Mouse (Mus musculus): ENCODE data around the gene Alg1. TPM values are rescaled to one million over a fixed set of nuclear protein-coding genes. Genes with fewer than 3 reads are reported as not detected.

Alg1 gene
- polyA plus RNA-seq (2015; fragmentation: Nextera tagmentation; extraction: Ambion mirVana), result 11.8 and 14.2 TPM in 2 replicates

DNA sequence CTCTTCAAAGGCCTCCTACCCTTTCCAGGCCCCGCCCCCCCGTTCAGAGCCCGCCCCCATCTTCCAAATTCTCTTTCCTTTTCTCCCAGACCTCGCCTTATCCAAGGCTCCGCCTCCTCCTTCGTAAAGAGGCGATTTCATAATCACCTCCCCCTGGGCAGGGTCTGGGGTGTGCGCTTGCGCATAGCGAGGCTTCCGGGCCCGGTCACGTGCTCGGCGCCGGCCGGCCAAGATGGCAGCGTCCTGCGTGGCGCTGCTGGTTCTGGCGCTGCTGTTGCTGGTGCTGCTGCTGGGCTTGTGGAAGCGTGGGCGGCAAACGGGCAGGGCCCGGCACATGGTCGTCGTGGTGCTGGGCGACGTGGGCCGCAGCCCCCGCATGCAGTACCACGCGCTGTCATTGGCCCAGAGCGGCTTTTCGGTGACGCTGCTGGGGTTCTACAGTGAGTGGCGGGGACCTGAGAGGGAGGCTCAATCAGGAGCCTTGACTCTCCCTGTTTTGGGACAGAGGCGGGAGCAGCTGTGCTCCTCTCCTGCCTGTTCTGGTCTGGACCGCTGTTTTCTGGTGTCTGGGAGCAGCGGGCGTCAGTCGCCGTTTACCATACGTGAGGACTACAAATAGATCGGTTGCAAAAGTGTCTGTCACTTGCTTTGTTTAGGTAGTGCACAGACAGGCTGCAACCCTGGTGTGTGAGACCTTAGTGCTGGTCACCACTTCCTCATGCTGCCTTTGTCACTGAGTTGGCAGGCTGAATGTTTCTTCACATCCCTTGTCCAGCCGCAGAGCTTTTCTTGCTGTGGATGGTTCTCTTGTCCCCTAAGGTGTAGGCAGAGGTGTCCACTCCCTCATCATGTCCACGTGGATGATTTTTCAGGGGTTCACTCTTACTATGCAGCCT lies at the start of gene Alg1:
Alg1 (plus strand) TSS at position 204 of the 896 bp plus-strand sequence.
- H3K36me3 ChIP-seq (replicated peaks), result 0 out of 2 replicates have a peak, but pooled peaks cover 4% of the 10 kb centered on the region
- WGBS (ENCODE audit: insufficient replicate concordance), result 1% methylated on average over 47 of the region's 47 CpGs
- peak within 1 kb of the TSS; percentile 71 for H3K9ac ChIP-seq
- no peaks in the 10 kb centered on the region for H3K27me3 ChIP-seq
- H3K4me2 ChIP-seq, result peak within 1 kb of the TSS; percentile 87
- H3K9me3 ChIP-seq (replicated peaks), result no peaks in the 10 kb centered on the region
- H3K27ac ChIP-seq (replicated peaks), result peak within 1 kb of the TSS; percentile 68
- ATAC-seq (ENCODE audit: insufficient read depth), result peak; percentile 91
- peak within 1 kb of the TSS; percentile 86 for H3K4me3 ChIP-seq (replicated peaks)
- H3K4me1 ChIP-seq (replicated peaks), result peaks cover 19% of the 10 kb centered on the region

DNA sequence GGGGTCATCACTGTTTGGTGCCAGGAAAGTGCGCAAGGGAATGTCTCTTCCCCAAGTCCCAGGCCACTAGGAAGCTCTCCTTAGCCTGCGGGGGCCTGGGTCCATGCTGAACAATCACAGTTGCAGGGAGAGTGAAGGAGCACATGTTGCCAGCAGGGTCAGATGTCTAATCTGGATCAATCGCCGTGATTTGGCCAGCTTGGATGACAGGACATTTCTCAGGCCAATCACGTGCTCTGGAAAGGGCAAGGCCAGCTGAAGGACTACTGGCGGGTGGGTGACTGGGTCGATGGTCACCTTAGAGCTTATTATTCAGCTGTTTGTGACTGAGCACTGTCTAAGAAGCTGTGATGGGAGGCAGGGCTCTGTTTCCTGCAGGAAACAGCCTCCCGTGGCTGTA lies 49.3 kb upstream of the Alg1 start:
- Histone ChIP-seq H3K9me3 (replicated peaks) (no peaks in the 10 kb centered on the region), H3K4me1 (replicated peaks) (no peaks in the 10 kb centered on the region), H3K27me3 (0 out of 2 replicates have a peak, but pooled peaks cover 4% of the 10 kb centered on the region), H3K4me2 (no peak overlapping the region), H3K4me3 (replicated peaks) (no peak overlapping the region), H3K27ac (replicated peaks) (no peak overlapping the region), H3K36me3 (replicated peaks) (no peaks in the 10 kb centered on the region), H3K9ac (no peak overlapping the region)
- WGBS (ENCODE audit: insufficient replicate concordance), result 37% methylated on average over 8 of the region's 8 CpGs
- ATAC-seq (ENCODE audit: insufficient read depth), result no peak

DNA sequence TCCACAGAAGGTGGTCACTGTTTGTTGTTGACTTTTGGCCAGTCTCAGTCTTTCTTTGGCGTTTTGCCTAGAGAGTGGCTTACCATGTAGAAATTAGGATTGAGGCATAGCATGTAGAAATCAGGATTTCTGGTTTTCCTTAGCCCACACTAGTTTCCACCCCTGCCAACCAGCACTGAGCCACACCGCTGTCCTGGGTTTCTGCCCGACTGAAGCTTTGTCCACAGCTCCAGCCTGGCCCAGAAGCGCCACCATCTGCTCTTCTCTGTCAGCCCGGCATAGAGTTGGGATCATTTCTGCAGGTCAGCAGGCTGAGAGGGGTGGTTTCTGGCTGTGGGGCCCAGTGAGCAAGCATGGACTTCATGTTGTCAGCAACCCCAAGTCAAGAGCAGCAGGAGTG lies 48.5 kb upstream of the Alg1 start:
- no peak overlapping the region for H3K27ac ChIP-seq (replicated peaks)
- ATAC-seq (ENCODE audit: insufficient read depth), result no peak
- no peak overlapping the region for H3K9ac ChIP-seq
- H3K4me1 ChIP-seq (replicated peaks), result no peaks in the 10 kb centered on the region
- no peak overlapping the region for H3K4me3 ChIP-seq (replicated peaks)
- no peaks in the 10 kb centered on the region for H3K9me3 ChIP-seq (replicated peaks)
- H3K4me2 ChIP-seq, result no peak overlapping the region
- 60% methylated on average over 5 of the region's 5 CpGs for WGBS (ENCODE audit: insufficient replicate concordance)
- no peaks in the 10 kb centered on the region for H3K36me3 ChIP-seq (replicated peaks)
- 0 out of 2 replicates have a peak, but pooled peaks cover 4% of the 10 kb centered on the region for H3K27me3 ChIP-seq

DNA sequence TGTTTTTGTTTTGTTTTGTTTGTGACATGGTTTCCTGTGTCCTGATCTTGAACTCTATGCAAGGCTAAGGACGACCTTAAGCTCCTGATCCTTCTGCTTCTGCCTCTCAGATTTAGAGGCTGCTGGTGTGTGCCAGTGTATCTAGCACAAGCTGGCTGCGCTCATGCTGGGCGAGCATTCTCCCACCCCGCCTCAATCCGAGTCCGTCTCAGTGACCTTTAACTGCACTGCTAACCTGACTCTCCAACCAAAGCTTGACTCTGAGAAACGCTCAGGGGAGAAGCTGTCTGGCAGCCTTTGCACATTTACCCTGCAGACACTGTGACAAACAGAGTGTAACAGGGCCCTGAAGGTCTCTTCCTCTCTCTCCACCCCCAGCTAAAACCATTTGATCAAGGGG lies 47.7 kb upstream of the Alg1 start:
- Histone ChIP-seq H3K4me3 (replicated peaks) (no peak overlapping the region), H3K9me3 (replicated peaks) (no peaks in the 10 kb centered on the region), H3K9ac (no peak overlapping the region), H3K4me2 (no peak overlapping the region), H3K4me1 (replicated peaks) (no peaks in the 10 kb centered on the region), H3K36me3 (replicated peaks) (no peaks in the 10 kb centered on the region), H3K27me3 (0 out of 2 replicates have a peak, but pooled peaks cover 4% of the 10 kb centered on the region), H3K27ac (replicated peaks) (no peak overlapping the region)
- WGBS (ENCODE audit: insufficient replicate concordance), result 58% methylated on average over 7 of the region's 7 CpGs
- no peak for ATAC-seq (ENCODE audit: insufficient read depth)

DNA sequence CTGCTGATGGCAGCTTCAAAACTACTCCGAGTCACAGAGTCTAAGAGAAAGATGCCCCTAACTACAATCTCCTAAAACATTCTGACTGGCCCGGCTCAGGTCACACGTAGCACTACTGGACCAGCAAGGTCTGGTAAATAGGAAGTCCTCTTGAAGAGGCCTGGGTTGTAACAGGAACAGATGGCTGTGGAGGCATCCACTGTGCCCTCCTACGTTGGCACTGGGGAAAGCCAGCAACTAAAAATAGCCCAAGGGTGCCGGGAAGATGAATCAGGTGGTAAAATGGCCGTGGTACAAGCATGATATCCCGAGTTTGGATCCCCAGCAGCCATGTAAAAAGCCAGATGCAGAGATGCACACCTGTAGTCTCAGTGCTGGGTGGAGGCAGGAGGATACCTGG lies 47.2 kb upstream of the Alg1 start:
- 49% methylated on average over 7 of the region's 7 CpGs for WGBS (ENCODE audit: insufficient replicate concordance)
- Histone ChIP-seq H3K27me3 (0 out of 2 replicates have a peak, but pooled peaks cover 4% of the 10 kb centered on the region), H3K27ac (replicated peaks) (no peak overlapping the region), H3K9me3 (replicated peaks) (no peaks in the 10 kb centered on the region), H3K9ac (no peak overlapping the region), H3K36me3 (replicated peaks) (no peaks in the 10 kb centered on the region), H3K4me3 (replicated peaks) (no peak overlapping the region), H3K4me1 (replicated peaks) (no peaks in the 10 kb centered on the region), H3K4me2 (no peak overlapping the region)
- no peak for ATAC-seq (ENCODE audit: insufficient read depth)

DNA sequence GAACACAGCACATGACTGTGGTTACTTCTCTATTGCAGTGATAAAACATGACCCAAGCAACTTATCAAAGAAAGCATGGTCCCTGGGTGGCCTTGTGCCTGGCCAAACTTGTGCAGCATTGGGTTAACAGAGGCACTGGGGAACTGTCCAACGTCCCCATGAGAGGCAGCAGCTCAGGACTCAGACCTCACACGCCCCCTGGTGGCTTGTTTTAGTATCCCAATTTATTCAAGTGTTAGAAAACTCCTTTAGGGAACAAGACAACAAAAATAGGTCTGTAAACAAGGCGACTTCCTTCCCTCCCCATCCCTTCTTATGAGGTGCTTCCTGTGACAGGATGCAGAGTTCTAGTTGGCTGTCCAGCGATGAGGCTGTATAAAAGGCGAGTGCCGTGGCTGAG lies 38.3 kb upstream of the Alg1 start:
- Histone ChIP-seq H3K27ac (replicated peaks) (no peak overlapping the region), H3K4me1 (replicated peaks) (no peaks in the 10 kb centered on the region), H3K9me3 (replicated peaks) (no peaks in the 10 kb centered on the region), H3K9ac (no peak overlapping the region), H3K27me3 (no peaks in the 10 kb centered on the region), H3K36me3 (replicated peaks) (peaks cover 10% of the 10 kb centered on the region), H3K4me2 (no peak overlapping the region), H3K4me3 (replicated peaks) (no peak overlapping the region)
- WGBS (ENCODE audit: insufficient replicate concordance), result 30% methylated on average over 6 of the region's 6 CpGs
- ATAC-seq (ENCODE audit: insufficient read depth), result no peak

DNA sequence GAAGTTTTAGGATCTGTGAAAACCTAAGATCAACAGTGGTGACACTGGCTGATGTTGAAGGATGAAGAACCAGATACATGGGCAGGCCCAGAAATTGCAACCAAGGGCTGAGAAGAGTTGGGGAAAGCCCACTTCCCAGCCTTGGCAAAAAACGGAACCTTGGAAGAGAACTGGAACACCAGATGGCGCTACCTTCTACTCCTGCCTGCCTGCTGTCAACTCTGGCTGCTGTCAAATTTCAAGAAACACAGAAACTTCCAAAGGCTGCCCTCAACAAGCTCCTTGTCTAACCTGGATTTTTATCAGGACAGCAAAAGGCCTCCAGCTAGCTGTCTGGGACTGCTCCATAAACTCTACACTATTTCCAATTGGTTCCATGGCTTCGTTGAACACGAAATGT lies 30.7 kb upstream of the Alg1 start:
- Histone ChIP-seq H3K4me1 (replicated peaks) (peaks cover 23% of the 10 kb centered on the region), H3K4me2 (peak overlapping the region; percentile 95), H3K4me3 (replicated peaks) (peak overlapping the region; percentile 76), H3K36me3 (replicated peaks) (peaks cover 6% of the 10 kb centered on the region), H3K27ac (replicated peaks) (peak overlapping the region; percentile 11; the same call in 1 of the 2 replicates), H3K27me3 (no peaks in the 10 kb centered on the region), H3K9ac (peak overlapping the region; percentile 61; the same call in 1 of the 2 replicates), H3K9me3 (replicated peaks) (no peaks in the 10 kb centered on the region)
- WGBS (ENCODE audit: insufficient replicate concordance), result 6% methylated on average over 4 of the region's 4 CpGs
- no peak for ATAC-seq (ENCODE audit: insufficient read depth)

DNA sequence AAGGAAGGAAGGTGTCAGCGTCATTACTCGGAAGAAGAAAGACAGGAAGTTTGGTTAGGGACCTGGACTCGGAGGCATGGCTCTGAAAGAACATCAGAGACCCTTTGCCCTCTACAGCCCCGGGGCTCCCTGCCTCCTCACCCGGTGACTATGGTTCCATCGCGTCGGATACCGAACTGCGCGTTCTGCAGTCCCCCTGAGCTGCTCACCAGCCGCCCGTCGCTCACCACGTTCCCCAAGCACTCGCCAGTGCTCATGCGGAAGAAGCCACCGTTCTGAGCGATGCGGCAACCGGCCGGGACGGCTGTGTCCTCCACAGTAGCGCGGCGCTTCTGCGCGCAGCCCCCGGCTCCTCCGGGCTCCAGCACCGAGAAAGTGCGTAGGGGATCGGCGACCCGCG lies 30.2 kb upstream of the Alg1 start:
- no peaks in the 10 kb centered on the region for H3K9me3 ChIP-seq (replicated peaks)
- peak overlapping the region; percentile 61 for H3K9ac ChIP-seq
- peaks cover 23% of the 10 kb centered on the region for H3K4me1 ChIP-seq (replicated peaks)
- no peaks in the 10 kb centered on the region for H3K27me3 ChIP-seq
- H3K4me2 ChIP-seq, result peak overlapping the region; percentile 95
- under 1% methylated on average over 36 of the region's 36 CpGs for WGBS (ENCODE audit: insufficient replicate concordance)
- H3K27ac ChIP-seq (replicated peaks), result peak overlapping the region; percentile 11; the same call in 1 of the 2 replicates
- peak overlapping the region; percentile 76 for H3K4me3 ChIP-seq (replicated peaks)
- ATAC-seq (ENCODE audit: insufficient read depth), result peak; percentile 40
- H3K36me3 ChIP-seq (replicated peaks), result peaks cover 6% of the 10 kb centered on the region

DNA sequence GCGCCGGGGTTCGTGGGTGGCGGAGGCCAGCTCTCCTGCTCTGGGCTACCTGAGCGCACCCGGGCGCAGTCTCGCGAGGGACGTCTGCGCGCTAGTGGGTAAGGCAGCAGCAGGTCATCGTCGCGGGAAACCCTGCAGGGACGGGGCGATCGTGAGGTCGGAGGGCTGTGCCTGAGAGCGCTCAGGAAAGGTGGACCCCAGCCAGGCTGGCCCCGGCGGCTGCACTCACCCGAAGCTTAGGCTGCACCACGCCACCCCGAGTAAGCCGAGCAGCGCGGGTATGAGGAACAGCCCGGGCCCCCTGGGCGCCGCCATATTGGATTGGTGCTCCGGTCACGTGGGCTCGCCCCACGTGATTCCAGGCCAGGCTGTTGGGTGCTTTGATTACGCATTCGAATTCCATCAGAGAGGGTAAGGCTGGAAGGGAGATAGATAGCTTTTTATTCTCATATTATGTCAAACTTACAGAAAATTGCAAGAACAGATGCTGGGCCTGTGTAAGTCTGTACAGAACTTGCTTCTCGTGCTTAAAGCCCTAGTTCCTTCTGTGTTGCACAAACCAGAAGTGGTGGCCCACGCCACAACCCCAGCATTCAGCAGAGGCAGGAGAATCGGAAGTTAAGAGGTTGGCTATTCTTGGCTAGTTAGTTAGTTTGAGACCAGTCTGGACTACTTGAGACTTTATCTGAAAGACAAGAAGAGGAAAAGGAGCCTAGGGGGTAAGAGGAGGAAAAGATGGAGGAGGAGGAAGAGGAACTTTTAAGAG lies 29.6 kb upstream of the Alg1 start, which contains the start of gene Nagpa:
Nagpa (minus strand) TSS at position 345 of the 766 bp plus-strand sequence.
- H3K36me3 ChIP-seq (replicated peaks), result peaks cover 6% of the 10 kb centered on the region
- H3K4me2 ChIP-seq, result peak within 1 kb of the TSS; percentile 95
- peak within 1 kb of the TSS; percentile 11; the same call in 1 of the 2 replicates for H3K27ac ChIP-seq (replicated peaks)
- peaks cover 23% of the 10 kb centered on the region for H3K4me1 ChIP-seq (replicated peaks)
- peak within 1 kb of the TSS; percentile 76 for H3K4me3 ChIP-seq (replicated peaks)
- H3K9me3 ChIP-seq (replicated peaks), result no peaks in the 10 kb centered on the region
- no peaks in the 10 kb centered on the region for H3K27me3 ChIP-seq
- ATAC-seq (ENCODE audit: insufficient read depth), result peak; percentile 69
- H3K9ac ChIP-seq, result peak within 1 kb of the TSS; percentile 61
- 3% methylated on average over 40 of the region's 40 CpGs for WGBS (ENCODE audit: insufficient replicate concordance)

DNA sequence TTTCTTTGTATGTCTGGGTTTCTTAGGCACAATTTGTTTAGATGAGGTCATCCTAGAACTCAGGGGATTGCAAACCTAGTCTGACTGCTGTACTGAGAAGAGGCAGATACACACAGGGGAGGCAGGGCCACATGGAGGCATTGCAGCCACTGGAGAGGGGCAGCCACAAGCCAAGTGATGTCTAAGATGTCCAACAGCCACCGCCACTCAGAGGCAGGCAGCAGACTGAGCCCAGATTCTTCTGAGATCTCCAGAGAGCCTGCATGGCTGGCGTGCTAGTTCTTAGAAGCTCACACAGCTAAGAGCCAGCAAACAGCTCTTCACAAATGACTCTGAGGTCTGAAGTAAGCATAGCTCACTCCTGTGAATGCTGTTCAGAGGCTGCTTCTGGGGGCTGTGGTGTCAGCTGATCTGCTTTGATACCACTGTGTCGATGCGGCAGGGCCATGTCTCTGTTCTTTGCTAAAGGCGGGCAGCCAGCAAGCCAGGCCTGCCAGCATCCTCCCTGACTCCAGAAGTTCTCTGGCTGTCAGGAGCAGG lies 27.9 kb upstream of the Alg1 start:
- peaks cover 23% of the 10 kb centered on the region for H3K4me1 ChIP-seq (replicated peaks)
- H3K9ac ChIP-seq, result no peak overlapping the region
- no peak overlapping the region for H3K4me3 ChIP-seq (replicated peaks)
- no peak overlapping the region for H3K4me2 ChIP-seq
- H3K27ac ChIP-seq (replicated peaks), result no peak overlapping the region
- WGBS (ENCODE audit: insufficient replicate concordance), result 73% methylated on average over 5 of the region's 5 CpGs
- ATAC-seq (ENCODE audit: insufficient read depth), result no peak
- H3K27me3 ChIP-seq, result no peaks in the 10 kb centered on the region
- H3K36me3 ChIP-seq (replicated peaks), result peaks cover under 1% of the 10 kb centered on the region; the same call in 1 of the 2 replicates
- H3K9me3 ChIP-seq (replicated peaks), result no peaks in the 10 kb centered on the region
